Mouse (Mus musculus) monocyte, adult 5-6 weeks (primary cell): ENCODE data around the gene Slc17a7. TPM values are rescaled to one million over a fixed set of nuclear protein-coding genes. Genes with fewer than 3 reads are reported as not detected.
"Not testable (repeated sequence)": the region's sequence is repeated elsewhere in the genome, so short reads cannot be mapped to it uniquely, and the experiment has no call there.

Experiments
- ATAC-seq: fragments of 153-309, 156-312 bp; replicated peaks from 2 replicates; pipeline ENCODE4 v1.8.0; 2017; ENCODE audit warnings: mild to moderate bottlenecking; ENCODE audit not compliant: low TSS enrichment, insufficient number of reproducible peaks, severe bottlenecking, poor library complexity, low FRiP score
- total RNA-seq: library from RNA; stranded (forward); fragments of 200-1000, 200-491, 200-594 nt; gene quantifications from 3 replicates; pipeline ENCODE4 v1.2.3, GENCODE M21; 2017

The Slc17a7 gene
- total RNA-seq = not detected in 3 replicates

DNA sequence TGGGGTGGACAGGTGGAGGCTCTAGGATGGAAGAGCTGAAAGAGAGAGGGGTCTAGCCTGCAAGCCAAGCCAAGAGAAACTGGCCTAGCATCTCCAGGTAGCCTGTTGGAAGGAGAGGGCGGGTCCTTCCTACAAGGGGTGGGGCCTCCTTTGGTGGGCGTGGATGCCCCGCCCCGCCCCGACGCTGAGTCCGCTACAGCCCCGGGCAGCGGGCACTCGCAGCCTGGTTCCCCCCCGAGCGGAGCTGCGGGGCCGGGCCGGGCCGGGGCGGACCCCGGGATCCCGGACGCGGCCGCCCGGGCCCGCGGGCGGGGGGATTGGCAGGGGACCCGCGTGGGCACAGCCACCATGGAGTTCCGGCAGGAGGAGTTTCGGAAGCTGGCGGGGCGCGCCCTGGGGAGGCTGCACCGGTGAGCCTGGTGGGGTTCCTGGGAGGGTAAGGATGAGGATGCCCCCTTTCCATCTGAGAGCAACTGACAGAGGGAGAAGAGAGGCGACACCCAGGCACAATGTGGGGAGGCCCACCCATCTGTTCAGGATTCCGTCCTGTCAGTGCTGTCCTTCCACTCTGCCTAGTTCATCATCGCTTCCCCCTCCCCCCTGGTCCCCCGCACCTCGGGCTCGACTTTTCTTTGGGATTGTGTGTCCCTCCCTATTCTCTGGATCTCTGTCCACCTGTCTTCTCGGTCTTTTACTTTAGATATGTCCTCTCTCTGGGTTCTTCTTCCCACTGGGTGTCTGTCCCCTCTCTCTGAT lies at the start of gene Slc17a7:
Slc17a7 (plus strand) TSS at position 215 of the 756 bp plus-strand sequence.
- no peak for ATAC-seq

DNA sequence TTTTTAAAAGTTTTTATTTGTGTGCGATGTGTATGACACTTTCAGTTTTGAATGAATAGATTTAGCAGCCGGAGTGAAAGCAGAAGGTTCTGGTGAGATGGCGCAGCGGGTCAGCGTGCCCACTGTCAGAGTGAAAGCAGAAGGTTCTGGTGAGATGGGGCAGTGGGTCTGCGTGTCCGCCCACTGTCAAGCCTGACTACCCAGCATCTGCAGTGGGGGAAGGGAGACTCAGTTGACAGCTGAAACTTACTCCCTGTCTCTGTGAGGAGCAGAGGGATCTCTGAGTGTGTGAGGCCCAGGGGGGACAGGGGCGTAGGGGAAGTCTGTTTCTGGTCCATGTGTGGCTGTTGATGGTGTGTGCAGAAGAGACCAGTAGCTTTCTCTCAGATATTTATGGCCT lies 46.2 kb upstream of the Slc17a7 start:
- no peak for ATAC-seq

DNA sequence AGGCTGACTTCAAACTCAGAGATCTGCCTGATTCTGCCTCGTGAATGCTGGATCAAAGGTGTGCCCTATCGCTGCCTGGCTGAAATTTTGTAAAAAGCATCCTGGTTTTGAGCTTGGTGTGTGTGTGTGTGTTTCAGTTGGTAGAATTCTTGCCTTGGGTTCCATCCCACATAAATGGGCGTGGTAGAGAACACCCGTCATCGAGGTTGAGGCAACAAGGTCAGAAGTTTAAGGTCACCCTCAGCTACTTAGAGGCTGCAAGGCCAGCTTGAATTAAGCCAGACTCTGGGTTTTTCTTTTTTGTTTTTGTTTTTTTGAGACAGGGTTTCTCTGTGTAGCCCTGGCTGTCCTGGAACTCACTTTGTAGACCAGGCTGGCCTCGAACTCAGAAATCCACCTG lies 45.4 kb upstream of the Slc17a7 start:
- ATAC-seq = no peak

DNA sequence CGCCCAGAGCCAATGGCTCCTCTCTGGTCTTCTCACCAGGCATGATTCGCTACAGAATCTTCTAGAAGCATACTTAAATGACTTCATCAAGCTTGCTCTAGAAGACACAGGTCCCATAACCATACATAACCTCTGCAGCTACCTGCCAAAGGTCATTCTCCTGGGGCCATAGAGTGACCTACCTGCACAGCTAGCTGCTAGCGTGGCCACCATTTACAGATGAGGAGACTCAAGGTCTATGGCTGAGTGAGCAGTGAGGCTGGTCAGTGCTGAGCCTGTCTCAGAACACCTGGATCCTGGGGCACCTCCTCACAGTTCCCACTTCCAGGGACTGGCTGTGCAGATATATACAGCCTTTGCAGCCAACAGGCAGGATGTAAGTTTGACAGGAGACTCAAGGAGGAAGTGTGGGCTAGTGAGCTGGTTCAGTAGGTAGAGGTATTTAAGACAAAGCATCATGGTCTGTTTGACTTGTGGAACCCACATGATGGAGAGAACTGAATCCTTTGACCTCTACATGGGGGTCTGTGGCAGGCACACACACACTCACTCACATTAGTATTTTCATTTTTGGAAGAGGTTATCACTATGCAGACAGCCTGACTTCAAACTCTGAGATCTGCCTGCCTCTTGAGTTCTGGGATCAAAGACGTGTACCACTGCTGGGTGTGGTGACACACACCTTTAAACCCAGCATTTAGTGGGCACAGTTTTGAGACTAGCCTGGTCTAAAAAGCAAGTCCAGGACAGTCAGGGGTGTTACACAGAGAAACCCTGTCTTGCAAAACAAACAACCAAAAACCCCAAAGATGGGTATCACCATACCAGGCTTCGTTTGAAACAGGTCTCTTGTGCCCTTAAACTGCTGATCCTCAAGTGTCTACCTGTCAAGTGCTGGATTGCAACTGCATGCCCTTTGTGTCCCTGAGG lies 43.7 kb upstream of the Slc17a7 start:
- no peak for ATAC-seq

DNA sequence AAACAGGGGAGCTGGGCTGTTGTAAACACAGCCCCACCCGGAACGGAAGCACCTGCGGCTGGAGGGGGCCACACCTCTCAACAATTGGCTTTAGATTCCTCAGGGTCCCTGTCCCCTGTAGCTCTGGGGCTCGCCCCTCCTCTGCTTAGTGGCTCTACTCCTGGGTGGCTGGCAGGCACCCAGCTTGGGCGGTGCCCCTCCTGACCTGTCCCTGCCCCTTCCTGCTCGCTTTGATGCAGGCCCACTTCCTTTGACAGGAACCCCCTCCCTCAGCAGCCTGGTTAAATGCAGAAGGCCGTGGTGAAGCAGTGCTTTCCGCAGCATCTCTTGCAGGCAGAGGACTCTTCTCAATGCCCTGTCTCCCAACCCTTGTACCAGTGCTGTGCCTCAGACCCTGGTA lies 42.3 kb upstream of the Slc17a7 start:
- ATAC-seq = 0 out of 2 replicates have a peak, but pooled peaks have one; percentile 5

DNA sequence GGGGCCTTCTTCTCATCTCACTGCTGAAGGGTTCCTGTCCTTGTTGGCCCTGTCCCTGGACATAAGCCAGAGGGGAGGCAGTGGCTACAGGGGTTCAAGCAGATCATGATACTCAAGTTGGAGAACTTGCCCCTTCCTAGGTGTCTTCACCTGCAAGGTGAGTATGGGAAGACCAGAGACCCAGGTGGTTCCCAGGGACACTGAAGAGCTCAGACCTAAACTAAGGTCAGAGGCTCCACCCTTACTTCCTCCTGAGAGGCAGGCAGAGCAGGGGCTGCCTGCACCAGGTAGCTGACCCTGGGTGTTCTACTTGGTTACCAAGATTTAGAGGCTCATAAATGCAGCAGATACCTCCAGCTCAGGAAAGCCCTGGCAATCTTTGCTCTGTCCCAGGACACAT lies 41.8 kb upstream of the Slc17a7 start:
- no peak for ATAC-seq

DNA sequence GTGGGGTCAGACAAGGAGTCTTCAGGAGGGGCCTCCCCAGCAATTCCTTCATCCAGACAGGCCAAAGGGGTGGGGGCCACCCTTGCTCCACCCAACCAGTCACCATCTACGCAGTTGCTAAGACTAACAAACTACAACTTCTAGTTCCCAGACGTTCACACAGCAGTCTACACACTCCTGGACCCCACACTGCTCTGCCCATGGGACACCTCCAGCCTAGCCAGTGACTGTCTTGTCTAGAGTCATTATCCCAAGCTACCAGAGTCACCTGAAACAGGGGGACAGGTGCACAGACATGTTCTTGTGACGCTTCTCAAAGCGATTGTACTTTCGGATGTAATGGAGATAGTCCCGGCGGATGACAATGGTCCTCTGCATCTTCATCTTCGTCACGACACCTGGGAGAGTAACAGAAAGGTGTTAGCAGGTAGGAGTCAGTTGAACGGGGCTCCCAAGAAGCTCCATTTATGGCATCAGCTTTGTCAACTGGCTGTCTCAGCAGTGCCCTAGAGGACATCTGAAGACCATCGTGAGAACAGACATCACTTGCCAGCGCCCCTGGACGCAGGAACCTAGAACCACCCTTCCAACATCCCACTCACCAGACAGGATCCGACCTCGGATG lies 41.1 kb upstream of the Slc17a7 start:
- ATAC-seq = no peak

DNA sequence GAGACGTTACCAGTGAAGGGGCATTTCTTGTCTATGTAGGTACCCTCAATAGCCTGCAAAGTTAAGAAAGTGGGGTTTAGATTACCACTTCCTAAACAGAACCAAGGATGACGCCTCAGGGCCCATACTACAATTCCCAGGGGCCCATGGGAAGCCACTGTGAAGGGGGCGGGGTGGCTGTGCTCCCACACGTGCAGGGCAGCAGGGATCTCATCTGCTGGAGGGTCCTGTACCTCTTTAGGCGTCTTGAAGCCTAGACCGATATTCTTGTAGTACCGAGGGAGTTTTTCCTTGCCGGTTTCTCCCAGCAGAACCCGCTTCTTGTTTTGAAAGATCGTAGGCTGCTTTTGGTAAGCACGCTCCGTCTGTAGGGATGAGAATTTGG lies 40.6 kb upstream of the Slc17a7 start:
- ATAC-seq = no peak

DNA sequence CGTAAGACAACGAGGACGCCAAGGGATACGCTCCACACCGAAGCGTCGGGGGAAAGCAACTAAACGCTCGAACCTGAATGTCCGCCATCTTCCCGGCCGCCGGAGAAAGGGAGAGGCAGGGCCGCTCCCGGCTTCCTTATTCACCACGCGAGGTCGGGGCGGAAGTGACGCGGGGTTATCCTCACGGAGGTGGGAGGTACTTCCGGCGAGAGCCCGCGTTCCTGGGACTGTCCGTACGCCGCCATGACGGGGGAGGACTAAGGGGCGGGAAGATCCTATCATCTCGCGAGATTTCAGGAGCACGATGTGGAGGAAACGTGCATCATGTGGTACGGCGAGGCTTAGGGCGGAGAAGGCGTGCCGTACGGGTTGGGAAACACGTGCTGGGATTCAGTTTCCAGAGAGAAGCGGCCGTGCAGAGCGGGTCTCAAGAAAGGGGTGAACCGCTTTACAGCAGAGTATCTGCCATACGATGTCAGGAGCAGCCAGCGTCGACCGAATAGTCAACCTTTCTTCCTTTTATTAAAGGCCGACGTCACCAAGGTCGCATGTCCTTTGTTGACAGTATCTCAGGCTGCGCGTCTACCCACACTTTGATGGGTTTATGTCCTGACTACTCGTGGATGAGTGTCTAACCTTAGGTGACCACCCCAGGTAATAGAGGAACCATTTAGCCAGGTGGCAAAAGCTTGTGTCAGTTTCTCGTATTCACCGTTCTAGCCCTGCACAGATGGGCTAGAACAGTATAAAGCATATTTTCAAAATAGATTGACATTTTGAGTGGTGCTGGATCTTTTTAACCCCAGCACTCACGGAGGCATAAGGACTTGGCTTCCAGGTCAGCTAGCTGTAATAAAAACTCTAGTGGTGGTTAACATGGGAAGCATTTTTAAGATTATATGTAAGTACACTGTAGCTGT lies 39.3 kb upstream of the Slc17a7 start, which contains the start of gene Rps11:
Rps11 (minus strand) TSS at position 216 of the 920 bp plus-strand sequence.
- peak; percentile 81 for ATAC-seq

DNA sequence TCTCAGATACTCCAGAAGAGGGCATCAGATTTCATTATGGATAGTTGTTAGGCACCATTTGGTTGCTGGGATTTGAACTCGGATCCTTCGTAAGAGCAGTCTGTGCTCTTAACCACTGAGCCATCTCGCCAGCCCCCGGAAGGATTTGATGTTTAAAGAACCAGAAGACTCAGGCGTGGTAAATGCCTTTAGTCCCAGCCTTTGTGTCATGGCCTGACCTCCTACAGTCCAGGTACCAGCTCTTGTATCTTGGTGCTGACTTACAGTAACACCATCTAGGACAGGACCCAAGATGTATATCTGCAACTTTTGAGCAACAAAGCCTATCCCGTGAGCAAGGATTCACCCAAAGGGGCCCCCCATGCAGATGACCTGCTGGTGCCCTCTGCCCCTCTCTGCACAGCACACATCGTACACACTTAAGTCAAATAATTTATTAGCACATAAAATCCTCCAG lies 38.6 kb upstream of the Slc17a7 start:
- ATAC-seq = no peak

DNA sequence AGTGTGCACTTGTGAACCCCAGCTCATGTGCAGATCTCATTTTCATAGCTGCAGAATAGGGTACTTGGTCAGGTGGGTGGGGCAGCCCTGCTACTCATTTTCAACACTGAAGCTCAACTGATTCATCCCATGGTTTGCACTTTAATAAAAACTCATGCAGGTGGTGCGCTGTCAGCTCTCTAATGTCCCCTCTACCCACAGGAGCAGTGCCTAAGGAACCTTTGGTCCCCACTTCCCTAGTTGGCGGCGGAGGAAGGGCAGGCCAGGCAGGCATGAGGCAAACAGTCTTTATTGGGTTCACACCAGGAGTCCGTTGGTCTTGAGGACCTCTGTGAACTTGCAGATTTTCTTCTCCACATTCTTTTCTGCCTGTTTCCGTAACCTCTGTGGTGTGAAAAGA lies 38.1 kb upstream of the Slc17a7 start:
- not testable (repeated sequence) for ATAC-seq

DNA sequence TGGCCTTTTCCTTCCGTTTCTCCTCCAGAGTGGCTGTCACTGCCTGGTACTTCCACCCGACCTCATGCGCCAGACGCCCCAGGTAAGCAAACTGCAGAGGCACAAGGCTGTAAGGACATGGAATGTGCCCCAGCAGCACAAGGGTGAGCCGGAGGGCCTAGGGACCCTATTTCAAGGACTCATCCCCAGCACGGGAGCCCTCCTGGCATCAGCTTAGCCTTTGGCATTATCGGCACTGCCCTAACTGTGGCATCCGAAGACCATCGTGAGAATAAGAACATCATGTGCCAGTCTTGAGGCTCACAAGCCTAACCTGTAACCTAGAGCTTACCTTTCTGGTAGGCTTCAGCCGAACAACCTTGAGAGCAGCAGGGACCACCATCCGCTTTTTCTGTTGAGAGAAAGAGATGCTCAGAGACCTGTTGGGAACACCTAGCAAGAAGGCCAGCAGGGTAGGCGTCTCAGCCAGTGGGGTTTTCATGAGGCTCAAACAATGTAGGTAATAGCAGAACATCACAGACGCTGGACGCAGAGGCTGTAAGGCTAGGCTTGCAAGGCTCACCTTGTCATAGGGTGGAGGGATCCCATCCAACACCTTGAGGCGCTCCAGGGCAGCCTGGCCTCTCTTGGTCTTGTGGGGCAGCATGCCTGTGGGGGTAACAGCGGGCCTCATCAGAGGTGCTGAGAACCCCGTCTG lies 37.5 kb upstream of the Slc17a7 start:
- no peak for ATAC-seq

DNA sequence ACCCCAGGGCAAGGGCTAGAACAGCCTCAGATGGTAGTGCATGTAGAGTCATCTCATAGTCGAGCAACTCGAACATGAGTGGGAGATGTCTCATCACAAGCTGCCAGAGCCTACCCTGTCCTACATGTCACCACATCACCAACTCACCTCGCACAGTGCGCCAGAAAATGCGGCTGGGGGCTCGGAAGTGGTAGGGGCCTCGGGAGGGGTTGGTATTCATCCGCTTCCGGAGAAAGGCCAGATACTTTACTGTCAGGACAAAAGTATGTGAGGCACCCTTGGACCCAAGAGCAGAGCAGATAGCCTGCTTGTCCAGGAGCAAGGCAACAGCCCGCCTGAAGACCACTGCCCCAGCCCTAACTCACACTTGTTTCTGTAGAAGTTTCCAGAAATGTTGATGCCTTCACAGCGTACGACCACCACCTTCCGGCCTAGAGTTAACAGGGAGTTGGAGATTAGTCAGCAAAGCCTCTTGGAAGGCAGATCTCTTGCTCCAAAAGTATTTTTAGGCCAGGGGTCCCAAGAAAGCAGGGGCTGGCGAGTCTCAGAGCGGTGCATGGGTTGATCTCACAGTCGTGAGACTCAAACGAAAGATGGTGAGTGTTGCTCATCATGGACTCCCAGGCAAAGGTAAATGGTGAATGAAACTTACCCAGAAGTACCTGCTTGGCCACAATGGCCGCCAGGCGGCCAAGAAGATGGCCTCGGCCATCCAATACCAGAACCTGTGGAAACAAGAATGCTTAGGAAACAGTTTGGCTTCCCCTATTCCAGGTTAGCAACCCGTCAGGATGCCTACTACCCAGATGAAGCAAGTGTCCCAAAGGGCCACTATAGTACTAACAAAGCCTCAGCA lies 36.7 kb upstream of the Slc17a7 start:
- ATAC-seq = no peak

DNA sequence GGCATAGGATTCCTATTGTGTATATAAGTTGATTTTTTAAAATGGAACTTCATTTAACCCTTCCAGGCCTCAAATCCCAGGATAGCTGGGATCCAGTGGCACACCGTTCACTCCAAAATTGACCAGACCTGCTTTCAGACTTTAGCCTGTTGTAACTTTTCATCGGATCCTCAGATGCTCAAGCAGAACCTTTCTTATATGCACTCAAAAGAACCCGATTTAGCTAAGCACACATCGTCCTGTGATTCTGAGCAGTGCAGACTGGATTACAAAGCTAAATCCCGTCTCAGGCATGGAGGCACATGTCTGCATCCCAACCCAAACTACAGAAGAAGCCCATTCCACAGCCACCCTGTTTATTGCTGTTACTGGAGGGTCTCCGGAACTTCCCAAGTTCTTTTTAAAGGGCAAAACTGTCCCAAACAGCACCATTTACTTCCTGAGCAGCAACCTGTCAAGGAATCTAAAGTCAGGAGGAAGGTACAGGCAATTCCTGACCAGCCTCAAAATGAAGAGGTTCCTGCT lies 36.0 kb upstream of the Slc17a7 start:
- no peak for ATAC-seq

DNA sequence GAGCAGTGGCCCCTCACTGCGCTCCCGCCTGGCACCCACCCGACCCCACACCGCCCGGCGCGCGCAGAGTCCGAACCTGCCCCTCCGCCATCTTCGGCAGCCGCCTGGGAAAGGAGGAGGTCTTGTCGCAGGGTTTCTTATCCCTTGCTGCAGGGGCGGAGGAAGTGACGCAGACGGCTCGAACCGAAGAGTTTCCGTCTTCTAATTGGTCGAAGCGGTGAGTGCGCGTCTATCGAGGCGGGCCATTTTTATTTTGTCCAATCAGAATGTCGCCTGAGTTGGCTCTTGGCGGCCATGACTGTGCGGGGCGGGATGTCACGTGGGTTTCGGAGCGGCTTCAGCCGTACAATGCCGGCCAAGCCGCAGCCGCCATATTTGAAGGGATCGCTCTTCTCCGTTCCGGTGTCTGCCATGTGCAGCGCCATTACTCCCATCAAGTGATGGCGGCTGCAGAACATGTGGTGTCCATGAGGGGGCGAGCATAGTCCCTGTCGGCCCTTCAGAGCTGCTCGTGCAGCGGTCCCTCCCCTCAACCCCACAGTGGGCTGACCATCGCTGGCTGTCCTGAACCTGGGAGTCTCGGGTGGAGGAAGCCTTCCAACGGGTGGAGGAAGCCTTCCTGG lies 35.0 kb upstream of the Slc17a7 start, which contains the start of gene Rpl13a:
Rpl13a (minus strand) TSS at position 138 of the 623 bp plus-strand sequence.
- peak; percentile 86 for ATAC-seq

DNA sequence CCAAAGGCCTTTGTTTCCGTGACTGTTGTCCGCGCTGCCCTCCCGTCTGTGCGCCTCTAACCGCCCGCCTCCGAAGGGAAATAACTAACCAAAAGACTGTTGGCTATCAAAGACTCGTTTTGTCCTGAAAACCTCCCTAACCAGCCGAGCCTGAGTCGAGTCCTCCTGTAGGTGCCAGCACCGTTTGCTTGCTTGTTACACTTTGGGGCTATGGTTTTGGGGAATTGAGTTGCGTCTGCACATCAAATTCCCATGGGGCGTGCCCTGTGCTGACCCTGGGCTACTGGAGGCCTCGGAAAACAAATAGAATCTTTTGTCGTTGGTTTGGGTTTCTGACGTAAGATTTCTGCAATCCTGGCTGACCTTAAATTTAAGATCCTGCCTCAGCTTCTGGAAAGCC lies 34.4 kb upstream of the Slc17a7 start:
- ATAC-seq = no peak
